Mouse (Mus musculus) NIH3T3 (cell line): Measurements from ENCODE around the gene 2210011C24Rik.

ENCODE experiments used
- DNase-seq: peaks from one replicate; pipeline ENCODE4 v3.0.0-alpha.2; 2012; ENCODE audit warnings: low read depth

2210011C24Rik gene

GRCm38 (mm10) chr8:84011705-84012498 lies at the start of gene 2210011C24Rik:
2210011C24Rik (minus strand) TSS chr8:84012171.
- DNase-seq: no peak

GRCm38 (mm10) chr8:84060245-84060644 lies 48.3 kb upstream of the 2210011C24Rik start:
- no peak for DNase-seq

GRCm38 (mm10) chr8:84059226-84059625 lies 47.3 kb upstream of the 2210011C24Rik start:
- DNase-seq: no peak

- DNase-seq: no peak
These were observed 45.9 kb upstream of the 2210011C24Rik start for GRCm38 (mm10) chr8:84057827-84058226.

- DNase-seq: no peak
These were observed 41.3 kb upstream of the 2210011C24Rik start for GRCm38 (mm10) chr8:84053229-84053628.

- peak; percentile 40 for DNase-seq
These were observed 40.8 kb upstream of the 2210011C24Rik start for GRCm38 (mm10) chr8:84052746-84053145.

- peak; percentile 46 for DNase-seq
These were observed 36.2 kb upstream of the 2210011C24Rik start for GRCm38 (mm10) chr8:84048171-84048570.

GRCm38 (mm10) chr8:84046505-84046904 lies 34.5 kb upstream of the 2210011C24Rik start:
- DNase-seq: no peak

GRCm38 (mm10) chr8:84044900-84045299 lies 32.9 kb upstream of the 2210011C24Rik start, which contains the start of gene Rln3:
Rln3 (minus strand) TSS chr8:84045000.
- no peak for DNase-seq

- DNase-seq: no peak
These were observed 32.1 kb upstream of the 2210011C24Rik start for GRCm38 (mm10) chr8:84044103-84044502.

GRCm38 (mm10) chr8:84042948-84043342 lies 31.0 kb upstream of the 2210011C24Rik start:
- DNase-seq: peak; percentile 51

- peak; percentile 47 for DNase-seq
These were observed 30.3 kb upstream of the 2210011C24Rik start, which contains the start of gene Il27ra for GRCm38 (mm10) chr8:84042066-84042947. Il27ra (minus strand) TSS chr8:84042589.

- peak; percentile 86 for DNase-seq
These were observed 27.1 kb upstream of the 2210011C24Rik start for GRCm38 (mm10) chr8:84039050-84039449.

GRCm38 (mm10) chr8:84038015-84038414 lies 26.0 kb upstream of the 2210011C24Rik start:
- peak; percentile 69 for DNase-seq

- peak; percentile 85 for DNase-seq
These were observed 20.8 kb upstream of the 2210011C24Rik start for GRCm38 (mm10) chr8:84032777-84033176.

GRCm38 (mm10) chr8:84029272-84029671 lies 17.3 kb upstream of the 2210011C24Rik start:
- no peak for DNase-seq

- peak; percentile 75 for DNase-seq
These were observed 15.5 kb upstream of the 2210011C24Rik start for GRCm38 (mm10) chr8:84027449-84027848.

GRCm38 (mm10) chr8:84025863-84026262 lies 13.9 kb upstream of the 2210011C24Rik start:
- DNase-seq: no peak

GRCm38 (mm10) chr8:84024171-84024570 lies 12.2 kb upstream of the 2210011C24Rik start:
- peak; percentile 58 for DNase-seq

GRCm38 (mm10) chr8:84023631-84024030 lies 11.7 kb upstream of the 2210011C24Rik start:
- DNase-seq: no peak

- DNase-seq: peak; percentile 86
These were observed 11.1 kb upstream of the 2210011C24Rik start for GRCm38 (mm10) chr8:84023085-84023484.

- DNase-seq: no peak
These were observed 9.6 kb upstream of the 2210011C24Rik start for GRCm38 (mm10) chr8:84021569-84021968.

- DNase-seq: no peak
These were observed 9.1 kb upstream of the 2210011C24Rik start, which contains the start of gene Palm3 for GRCm38 (mm10) chr8:84021096-84021495. Palm3 (plus strand) TSS chr8:84021471.
